Mouse (Mus musculus) lung, postnatal 36 days (tissue): ENCODE results near the gene Hhip.
"Not testable (repeated sequence)": the region's sequence is repeated elsewhere in the genome, so short reads cannot be mapped to it uniquely, and the experiment has no call there.

Source experiments
- DNase-seq: peaks from one replicate; pipeline ENCODE4 v3.0.0; 2022; ENCODE audit warnings: mixed read lengths

Hhip gene

DNA sequence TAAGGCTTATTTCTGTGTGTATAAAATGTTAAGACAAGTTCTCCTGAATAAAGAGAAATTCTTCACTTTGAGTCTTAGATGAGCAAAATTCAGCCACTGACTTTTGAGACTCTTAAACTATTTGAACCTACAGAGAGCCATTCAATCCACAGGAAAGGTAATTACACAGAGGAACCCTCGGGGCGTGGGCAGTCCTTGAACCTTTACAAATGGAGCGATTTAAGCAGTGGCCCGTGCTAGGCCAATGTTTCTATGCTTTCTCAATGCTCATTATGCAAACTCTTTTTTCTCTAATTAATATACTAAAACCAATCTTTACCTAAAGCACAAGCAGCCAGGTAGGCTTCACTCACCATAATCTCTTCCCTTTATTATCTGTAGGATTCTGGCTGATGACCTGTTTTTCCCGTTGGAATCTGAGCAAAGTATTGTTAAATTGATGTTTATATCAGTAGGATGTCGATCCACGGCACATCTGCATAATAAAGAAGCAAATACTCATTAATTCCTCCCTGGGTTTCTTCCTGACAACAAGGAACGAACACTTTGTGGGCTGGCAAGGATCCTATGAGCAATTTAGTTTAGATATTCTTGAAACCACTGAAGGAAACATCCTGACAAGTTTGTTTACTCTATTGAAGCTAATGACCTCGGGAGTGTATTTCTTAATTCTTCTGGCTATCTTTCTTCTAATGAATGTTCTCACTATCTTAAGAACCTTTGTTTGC, 65.5 kb downstream of the Hhip start:
- DNase-seq = no peak

DNA sequence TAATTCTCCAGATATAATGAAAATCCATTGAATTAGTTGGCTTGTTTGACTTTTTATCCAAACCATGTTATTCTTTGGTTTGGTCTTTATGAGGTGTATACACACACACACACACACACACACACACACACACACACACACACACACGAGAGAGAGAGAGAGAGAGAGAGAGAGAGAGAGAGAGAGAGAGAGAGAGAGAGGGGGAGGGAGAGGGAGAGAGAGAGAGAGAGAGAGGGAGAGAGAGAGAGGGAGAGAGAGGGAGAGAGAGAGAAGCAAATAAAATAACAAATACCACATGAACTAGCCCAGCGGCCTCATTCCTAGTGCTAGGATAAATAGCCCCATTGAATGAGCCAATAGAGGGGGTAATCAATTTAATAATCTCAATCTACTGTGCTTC, 66.4 kb downstream of the Hhip start:
- DNase-seq = not testable (repeated sequence)

DNA sequence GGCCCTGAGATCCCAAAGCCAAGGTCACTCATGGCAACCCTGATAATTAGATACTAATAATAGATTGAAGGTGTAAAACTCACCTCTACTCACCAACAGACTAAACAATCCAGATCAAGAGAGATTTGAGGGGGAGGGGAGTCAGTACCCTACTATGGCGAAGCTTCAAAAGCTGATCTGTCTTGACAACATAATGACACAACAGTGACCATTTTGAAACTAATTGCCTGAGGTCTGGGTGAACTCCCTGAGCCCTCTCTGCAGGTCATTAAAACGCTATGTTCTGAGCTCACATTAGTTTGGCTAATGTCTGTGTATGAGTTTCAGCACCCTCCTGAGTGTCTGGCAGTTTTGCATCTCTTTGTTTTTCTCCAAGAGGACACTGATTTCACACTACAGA, 72.9 kb downstream of the Hhip start:
- no peak for DNase-seq

DNA sequence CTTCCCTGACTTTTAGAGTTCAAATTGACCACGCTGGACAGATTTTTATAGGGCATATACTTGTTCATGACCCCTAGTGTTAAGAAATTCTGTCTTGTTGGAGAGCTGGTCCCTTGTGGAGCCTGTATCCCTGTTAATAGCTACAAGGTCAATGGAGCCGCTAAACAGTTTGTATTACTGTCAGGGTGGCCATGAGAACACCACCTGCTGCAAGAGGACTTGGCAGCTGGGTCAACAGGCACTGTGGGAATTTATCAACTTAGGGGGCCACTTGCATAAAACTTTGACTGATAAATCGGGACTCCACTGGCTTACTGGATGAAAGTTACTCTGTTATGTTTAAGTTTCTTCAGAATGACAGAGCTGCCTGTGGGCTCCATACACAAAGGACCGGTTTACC, 75.7 kb downstream of the Hhip start:
- no peak for DNase-seq

DNA sequence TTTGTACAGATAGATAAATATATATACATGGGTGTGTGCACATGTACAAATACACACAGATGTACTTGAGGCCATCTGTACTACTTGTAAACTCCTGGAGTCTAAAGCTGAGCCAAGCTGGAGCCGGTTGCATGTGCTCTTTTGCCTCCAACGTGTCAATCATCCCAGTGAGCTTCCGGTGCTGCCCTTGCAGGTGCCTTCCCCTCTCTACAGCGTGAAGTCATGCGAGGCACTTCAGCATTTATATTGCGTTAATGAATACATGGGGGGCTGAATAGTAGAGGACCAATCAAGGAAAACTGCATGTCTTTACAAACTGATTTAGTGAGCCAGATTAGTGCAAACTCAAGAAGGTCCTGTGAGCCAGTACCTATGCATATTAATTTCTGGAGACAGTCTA, 91.6 kb downstream of the Hhip start:
- no peak for DNase-seq

DNA sequence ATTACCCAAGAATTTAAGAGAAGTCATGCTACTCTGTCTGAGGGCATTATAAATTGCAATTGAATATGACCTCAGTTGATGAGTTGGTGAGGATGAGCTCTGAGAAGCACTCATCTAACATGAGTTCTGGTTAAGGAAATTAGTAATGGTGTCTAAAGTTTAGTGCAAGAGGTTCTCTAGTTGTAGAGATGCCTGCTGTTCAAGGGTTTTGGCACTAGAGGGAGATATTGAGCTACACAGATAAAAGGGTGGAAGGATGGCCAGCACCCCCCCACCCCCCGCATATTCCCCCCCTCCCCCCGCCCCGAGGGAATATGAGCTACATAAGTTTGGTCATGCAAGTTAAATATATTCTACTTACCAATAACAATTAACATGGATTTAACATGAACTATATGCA, 104.9 kb downstream of the Hhip start:
- DNase-seq = peak; percentile 71

DNA sequence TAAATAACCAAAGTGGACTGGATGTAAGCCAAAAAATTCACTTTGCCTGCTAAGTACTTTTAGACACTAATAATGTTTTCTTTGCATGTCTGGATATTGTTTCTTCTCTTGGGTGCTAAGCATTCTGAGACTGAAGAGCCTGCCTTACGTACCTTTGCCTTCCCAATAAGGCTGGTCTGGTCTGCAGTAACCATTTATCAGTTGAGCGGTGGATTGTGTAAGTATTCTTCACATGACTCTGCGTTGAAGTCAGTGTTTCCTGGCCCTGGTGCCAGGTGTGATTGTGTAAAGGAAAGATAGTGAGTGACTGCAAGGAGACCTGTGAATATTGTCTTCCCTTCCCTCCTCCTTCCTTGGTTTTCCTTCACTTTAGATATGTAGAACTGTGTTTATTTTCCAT, 107.4 kb downstream of the Hhip start:
- DNase-seq = peak; percentile 65

DNA sequence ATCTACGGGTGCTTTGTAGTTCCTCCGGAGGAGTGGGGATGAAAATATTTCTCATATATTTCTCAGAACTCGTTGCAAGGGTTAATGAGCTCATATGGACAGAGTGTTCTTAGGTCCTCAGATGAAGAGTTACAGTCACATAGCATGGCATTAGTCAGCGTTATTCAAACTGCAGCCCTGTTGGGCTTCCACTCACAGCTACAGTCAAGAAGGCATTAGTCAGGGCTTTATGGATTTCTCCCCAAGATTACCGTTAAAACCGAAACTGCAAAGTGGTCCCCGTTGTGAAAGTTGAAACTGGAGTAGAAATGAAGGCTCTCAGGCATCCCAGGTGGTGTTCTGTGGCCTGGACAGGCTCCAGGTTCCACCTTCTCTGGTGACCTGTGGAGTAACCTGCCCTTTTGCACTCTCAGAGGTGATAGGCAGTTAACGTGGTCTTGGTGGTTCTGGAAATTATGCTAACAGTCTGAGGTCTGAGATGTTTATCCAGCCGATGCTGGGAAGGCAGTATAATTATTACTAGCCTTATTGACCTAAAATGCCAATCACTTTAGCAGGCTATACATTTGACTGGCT, 112.2 kb downstream of the Hhip start:
- peak; percentile 52 for DNase-seq

DNA sequence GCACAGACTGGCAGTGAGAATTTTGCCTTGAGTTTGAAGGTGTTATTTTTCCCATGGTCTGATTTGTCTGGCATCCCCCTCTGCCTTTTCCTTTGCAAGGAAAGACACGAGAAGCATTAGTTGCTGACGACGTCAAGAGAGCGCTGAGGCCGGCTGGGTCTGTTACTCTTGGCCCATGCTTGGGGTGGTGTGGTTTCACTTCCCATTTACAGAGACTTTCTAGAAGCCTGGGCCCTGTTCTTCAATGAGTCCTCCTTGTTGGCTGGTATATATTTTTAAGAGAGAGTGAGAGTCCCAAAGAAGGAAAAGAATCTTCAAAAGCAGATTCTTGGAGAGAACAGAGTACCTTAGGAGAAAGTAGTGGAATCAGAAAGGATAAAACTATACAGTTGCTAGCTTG, 116.7 kb downstream of the Hhip start:
- no peak for DNase-seq

DNA sequence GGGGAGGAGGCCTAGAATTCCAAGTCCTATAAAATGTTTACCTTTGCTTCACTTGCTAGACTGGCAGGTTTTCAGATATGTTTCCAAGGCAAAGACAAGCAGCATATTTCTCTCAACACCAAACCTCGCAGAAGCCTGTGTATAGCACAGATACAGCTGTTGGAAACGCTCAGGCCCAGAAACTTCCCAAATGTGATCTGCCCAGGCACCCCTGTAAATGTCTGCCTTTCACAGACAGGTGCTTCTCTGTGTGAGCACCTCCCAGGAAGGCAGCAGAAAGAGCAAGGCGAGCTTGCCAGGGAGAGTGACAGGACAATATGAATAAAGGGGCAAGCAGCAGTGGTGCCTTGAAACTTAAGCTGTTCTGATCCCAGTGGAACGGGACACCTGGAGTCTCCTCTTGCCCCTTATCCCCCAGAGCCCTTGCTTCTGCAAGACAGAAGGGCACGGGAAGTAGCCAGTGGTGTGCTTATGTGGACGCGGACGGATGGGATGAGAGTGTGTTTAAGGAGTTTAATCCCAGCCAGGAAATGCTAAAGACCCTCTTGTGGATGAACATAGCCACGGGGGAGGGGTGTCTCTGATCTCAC, 120.9 kb downstream of the Hhip start:
- no peak for DNase-seq

DNA sequence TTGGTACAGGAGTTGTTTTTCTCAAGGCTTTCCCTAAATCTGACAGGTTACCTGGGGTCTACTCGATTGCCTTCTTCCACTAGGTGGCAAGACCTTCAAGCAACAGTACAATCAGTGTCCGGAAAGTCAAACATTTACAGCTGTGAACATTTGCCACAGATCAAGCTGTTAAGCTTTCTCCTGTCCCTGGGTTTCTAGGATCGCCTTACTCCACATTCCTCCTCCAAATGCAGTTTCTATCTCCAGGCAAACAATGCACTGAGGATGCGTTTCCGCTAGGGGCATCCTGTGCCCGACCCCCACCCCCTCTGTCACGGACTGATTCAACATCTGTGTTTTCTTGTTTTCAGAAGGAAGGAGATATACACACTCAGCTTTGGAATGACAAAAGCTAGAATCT, 122.0 kb downstream of the Hhip start:
- no peak for DNase-seq

DNA sequence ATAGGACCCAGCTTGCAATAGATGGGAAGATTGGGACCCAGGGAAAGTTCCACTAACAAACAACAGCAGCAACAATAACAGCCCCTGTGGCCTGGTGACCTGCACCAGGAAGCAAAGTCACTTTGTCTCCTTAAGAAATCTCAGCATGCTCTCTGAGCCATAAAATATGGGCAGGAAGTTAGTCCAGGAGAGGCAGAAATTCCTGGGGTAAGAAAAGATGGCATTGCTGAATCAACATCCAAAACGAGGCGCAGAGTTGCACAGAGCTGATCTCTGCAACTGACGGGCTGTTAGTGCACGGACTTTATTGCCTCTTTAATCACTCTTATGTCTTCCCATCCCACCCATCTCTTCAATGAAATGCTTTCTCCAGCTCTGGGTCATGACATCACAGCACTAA, 128.6 kb downstream of the Hhip start:
- no peak for DNase-seq

DNA sequence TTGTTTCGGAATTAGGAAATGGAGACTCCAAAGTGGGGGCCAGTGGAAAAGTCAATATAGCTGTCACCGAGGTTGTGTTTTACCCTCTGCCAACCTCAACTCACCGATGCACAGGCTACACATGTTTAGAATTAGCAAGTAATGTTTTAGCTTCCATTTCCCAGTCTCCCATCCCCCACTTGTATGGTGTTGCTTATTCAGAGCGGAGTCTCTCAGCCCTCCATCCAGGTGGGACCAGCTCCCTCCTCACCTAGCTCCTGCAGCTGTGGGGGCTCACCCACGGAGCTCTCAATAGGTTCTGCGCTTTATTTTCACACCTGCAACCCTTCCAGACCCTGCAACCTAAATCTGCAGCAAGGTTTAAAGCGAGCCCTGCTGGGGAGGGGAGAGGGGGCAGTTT, 140.6 kb downstream of the Hhip start:
- DNase-seq = no peak
